Mouse (Mus musculus): Measurements from ENCODE around the gene Upk3bl.

Gene Upk3bl

GRCm38 (mm10) chr5:136054301-136055077, at the start of gene Upk3bl:
TSS of gene Upk3bl (plus strand) at chr5:136054492.
- no peak for DNase-seq (ENCODE audit: low spot score)

- no peak for DNase-seq (ENCODE audit: low spot score)
These were observed 49.8 kb upstream of the Upk3bl start for GRCm38 (mm10) chr5:136004537-136004936.

GRCm38 (mm10) chr5:136007745-136008144, 46.5 kb upstream of the Upk3bl start:
- DNase-seq (ENCODE audit: low spot score) = no peak

DNA sequence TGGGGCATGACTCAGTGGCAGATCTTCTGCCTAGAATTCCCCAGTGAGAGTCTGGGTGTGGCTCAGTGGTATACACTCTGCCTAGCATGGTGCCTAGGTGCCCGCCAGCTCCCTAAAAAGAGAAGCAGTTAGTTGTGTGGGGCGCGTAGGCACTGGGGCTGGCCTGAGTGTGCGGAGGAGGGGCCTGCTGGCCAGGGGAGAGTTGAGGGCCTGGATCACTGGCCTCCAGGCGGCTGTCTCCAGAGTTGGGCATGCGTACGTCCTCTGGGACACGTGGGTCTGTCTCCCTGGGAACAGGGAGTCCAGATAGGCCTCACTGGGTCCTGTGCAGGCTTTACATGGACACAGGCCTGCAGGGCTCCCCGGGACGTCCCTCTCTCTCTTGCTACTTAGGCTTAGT, 39.4 kb upstream of the Upk3bl start:
- DNase-seq (ENCODE audit: low spot score) = no peak

GRCm38 (mm10) chr5:136015586-136015985, 38.7 kb upstream of the Upk3bl start:
- DNase-seq (ENCODE audit: low spot score) = no peak

DNA sequence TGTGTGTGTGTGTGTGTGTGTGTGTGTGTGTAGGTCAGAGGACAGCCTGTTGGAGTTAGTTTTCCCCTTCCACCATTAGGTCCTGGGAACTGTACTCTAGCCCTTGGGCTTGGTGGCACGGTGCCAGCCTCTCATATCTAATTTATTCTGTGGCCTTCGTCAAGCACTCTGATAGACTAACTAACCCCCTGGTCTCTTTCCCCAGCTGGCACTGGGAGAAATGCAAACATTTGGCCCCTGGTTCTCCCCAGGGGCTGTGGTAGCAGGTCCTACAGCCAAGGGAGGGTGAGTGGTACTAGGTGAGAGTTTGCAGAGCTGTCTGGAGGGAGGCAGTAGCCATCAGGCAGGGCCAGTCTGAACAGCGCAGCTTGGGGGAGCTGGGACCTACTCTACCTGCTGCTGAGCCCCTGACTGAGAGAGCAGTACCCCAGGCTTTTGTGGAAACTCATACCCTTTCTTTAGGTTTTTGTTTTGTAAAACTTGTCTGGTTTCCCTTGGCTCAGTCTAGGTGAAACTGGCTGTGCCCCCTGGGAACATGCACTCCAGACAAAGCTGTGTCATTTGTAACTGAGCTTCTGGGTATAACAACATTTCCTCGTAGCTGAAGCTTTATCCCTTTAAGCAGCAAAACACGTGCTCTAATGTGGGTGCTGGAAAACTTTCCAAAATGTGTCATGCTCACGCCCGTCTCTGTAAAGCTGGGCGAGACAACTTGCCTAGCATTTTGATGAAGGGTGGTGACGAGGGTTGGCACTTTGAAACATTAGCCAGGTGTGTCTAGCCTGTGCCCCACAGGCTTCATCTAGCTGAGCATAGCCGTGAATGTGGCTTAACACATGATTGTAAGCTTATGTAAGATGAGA, 38.0 kb upstream of the Upk3bl start:
- no peak for DNase-seq (ENCODE audit: low spot score)

DNA sequence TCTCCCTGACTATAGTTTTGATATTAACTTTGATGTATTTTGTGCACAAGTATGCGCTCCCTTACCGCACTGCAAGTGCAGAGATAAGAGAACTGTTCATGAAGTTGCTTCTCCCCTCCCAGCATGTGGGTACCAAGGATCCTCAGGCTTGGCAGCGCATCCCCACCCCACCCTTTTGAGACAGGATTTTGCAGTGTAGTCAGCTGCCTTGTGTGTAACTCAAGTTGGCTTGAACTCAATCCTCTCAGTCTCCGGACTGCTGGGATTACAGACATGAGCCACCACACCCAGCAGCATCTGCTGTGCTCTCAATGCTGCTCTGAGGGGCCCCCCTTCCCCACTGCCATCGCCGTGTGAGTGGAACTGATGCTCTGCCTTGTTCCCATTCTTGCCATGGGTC, 37.0 kb upstream of the Upk3bl start:
- no peak for DNase-seq (ENCODE audit: low spot score)

DNA sequence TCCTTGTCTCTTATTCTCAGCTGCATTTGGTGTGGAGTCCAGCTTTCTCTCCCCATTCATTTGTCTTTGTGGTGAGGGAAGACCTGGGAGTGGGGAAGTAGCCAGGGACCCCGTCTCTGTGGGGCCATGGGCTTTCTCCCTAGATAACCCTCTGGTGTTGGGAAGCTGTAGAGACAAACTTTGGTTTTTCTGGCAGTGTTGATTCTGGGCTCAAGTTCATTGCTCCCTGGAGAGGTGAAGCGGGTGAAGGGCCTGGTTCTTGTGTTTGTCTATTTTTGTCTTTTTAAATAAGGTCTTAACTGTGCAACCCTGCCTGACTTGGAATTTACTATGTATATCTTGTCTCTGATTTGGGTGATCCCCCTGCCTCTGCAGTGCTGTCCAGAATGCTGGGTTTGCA, 35.6 kb upstream of the Upk3bl start:
- DNase-seq (ENCODE audit: low spot score) = no peak

DNA sequence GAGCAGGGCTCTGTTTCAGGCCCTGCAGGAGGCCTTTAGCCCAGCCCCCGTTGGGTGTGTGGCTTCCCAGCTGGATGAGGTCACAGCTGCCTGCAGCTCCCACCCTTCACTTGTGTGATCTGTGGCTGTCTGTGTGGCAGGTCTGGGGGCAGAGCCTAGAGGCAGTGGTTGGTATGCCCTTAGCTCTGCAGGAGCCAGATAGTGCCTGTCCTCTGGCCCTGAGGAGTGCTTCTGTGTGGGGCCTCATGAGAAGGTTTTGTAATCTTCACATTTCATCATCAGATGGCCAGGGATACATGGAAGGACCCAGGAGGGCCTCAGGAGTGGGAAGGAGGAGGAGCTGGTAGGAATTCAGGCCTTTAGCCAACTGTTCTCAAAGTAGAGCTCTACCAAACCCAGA, 34.4 kb upstream of the Upk3bl start:
- no peak for DNase-seq (ENCODE audit: low spot score)

GRCm38 (mm10) chr5:136025712-136026111, 28.6 kb upstream of the Upk3bl start:
- no peak for DNase-seq (ENCODE audit: low spot score)

- DNase-seq (ENCODE audit: low spot score) = no peak
These were observed 27.4 kb upstream of the Upk3bl start for GRCm38 (mm10) chr5:136026859-136027258.

GRCm38 (mm10) chr5:136027612-136028311, 26.5 kb upstream of the Upk3bl start:
- DNase-seq (ENCODE audit: low spot score) = no peak

- DNase-seq (ENCODE audit: low spot score) = no peak
These were observed 19.4 kb upstream of the Upk3bl start for GRCm38 (mm10) chr5:136034868-136035267.

- no peak for DNase-seq (ENCODE audit: low spot score)
These were observed 19.0 kb upstream of the Upk3bl start for GRCm38 (mm10) chr5:136035285-136035684.

DNA sequence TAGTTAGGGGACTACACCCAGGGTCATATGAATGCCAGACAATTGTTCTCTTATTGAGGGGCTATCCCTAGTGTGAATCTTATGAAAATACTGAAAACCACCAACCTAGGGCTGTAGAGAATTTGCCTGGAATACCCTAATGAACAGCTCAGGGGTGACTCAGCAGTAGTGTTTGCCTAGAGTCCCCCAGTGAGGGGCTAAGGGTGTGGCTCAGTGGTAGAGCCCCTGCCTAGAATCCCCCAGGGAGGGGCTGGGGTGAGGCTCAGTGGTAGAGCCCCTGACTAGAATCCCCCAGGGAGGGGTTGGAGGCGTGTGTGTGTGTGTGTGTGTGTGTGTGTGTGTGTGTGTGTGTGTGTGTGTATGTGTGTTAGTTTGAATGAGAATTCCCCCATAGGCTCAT, 17.6 kb upstream of the Upk3bl start:
- no peak for DNase-seq (ENCODE audit: low spot score)

DNA sequence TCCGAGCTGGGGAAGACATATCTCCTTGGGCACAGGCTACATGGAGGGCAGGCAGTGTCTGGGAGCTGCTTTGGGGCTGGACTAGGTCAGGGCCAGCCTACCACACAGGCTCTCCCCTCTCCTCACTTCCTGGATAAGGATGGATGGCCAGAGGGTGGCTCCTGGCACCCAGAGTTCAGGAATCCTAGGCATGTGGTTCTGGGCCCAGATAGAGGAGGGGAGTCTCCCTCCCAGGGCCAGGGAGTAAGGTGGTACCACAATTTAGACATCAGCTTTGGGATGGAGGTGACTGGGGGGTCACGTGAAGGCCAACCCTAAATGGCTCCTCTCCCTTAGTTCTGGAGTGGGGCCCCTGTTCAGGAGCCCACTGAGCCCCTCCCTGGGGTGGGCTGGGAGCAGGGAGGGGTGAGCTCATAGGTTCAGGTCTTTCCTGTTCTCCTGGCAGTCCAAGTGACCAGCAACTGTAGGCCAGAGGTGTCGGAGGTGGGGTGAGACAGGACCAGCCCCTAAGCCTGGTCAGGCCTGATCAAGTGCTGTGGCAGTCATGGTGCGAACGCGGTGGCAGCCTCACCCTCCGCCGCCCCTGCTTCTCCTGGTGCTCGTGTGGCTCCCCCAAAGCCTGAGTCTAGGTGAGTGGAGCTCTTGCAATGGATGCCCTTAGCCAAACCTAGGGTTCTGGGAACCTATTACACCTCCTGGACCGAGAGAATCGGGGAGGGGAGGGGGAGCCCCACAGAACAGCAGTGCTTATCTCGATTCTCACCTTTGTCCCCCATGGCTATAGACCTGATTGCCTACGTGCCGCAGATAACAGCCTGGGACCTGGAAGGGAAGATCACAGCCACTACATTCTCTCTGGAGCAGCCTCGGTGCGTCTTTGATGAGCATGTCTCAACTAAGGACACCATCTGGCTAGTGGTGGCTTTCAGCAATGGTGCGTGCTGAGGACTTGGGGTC, 15.8 kb upstream of the Upk3bl start, which contains the start of gene Upk3b:
Upk3b (plus strand) TSS at position 239 of the 957 bp plus-strand sequence.
- DNase-seq (ENCODE audit: low spot score) = no peak

DNA sequence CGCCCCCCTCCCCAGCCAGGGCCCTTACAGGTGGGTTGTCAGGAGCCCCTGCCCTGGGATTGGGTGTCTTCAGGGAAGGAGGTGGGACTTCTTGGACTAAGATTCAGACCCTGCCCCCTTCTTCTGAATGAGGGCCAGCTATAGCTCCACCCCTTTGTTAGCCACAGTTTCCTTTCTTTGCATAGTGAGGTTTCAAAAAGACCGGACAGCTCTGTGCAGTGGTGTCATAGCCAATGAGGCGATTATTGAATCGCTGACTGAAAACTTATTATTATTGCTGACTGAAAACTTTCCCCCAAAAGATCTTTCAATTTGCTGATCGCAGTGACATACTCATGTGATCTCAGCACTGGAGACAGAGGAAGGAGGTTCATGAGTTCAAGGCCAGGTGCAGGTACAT, 14.1 kb upstream of the Upk3bl start:
- DNase-seq (ENCODE audit: low spot score) = no peak

DNA sequence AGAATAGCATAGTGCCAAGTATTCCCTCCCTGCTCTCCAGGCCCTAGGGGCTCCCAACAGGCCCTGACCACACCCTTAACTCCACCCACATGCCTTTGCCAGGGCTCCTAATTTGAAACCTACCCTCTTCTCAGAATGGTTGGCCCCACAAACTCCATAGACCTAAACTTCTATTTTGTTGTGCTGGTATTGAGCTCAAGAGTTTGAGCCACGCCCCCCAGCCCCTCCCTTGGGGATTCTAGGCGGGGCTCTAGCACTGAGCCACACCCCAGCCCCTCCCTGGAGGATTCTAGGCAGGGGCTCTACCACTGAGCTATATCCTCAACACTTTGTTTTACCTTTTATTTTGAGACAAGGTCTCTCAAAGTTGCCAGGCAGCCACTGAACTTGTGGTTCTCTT, 13.0 kb upstream of the Upk3bl start:
- DNase-seq (ENCODE audit: low spot score) = no peak

- DNase-seq (ENCODE audit: low spot score) = no peak
These were observed 12.6 kb upstream of the Upk3bl start for GRCm38 (mm10) chr5:136041666-136042065.

GRCm38 (mm10) chr5:136044865-136045264, 9.4 kb upstream of the Upk3bl start:
- DNase-seq (ENCODE audit: low spot score) = no peak

DNA sequence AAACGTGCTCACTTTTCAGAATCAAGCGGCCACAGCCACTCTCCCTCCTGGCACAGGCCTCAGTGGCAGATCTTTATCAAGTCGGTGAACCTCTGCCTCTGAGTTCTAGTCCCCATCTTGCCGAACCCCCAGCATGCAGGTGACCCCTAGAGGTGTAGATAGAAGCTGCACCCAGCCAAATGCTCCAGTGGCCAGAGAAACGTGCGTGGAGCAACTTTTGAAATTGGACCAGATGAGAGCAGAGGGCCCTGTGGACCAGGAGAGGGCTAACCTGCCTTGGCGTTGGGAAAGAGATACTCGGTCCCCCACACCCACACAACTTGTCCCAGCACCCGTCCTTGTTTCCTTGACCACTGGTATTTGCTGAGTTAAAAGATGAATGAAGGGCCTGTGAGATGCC, 8.9 kb upstream of the Upk3bl start:
- no peak for DNase-seq (ENCODE audit: low spot score)

Data from urinary bladder, postnatal 10 days (tissue).